Mouse (Mus musculus): Measurements from ENCODE around the gene Inka1. TPM values are rescaled to one million over a fixed set of nuclear protein-coding genes. Genes with fewer than 3 reads are reported as not detected.

Inka1 gene
- total and polyA plus RNA-seq, 3 experiments = 4.8 to 12.6 (median 8.3) TPM

DNA sequence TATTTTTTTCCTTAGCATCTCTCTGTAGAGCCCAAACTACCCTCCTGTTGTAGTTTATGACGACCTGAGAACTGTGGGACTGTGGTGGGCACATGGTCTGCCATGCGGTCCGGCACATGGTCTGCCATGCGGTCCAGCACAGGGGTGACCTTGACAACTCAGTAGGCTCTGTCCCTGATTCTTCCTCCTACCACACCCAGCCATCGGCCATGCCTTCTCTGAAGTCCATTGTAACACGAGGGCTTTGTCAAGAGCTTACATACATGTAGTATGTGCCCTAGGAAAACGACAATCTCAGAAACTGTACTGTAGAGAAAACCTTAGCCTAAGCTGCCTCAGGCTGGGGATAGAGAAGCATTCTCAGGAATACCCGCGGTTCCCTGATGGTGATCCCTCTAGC lies 21.0 kb downstream of the Inka1 start:
- peaks cover 13% of the 10 kb centered on the region for H3K4me1 ChIP-seq (ENCODE audit: control insufficient read depth, insufficient read depth, low read length)
- DNase-seq = no peak
- no peak overlapping the region for H3K4me3 ChIP-seq
- no peaks in the 10 kb centered on the region for H3K36me3 ChIP-seq (ENCODE audit: control insufficient read depth, insufficient read depth, low read length)
- H3K27ac ChIP-seq = no peak overlapping the region; the same call in 1 of the 2 replicates
- intact Hi-C loops (cut with DNase I) = loop anchor here (5.0 kb wide), 1 partner anchor 38 kb away; the partner anchor contains the start of gene Ip6k1
- H3K27me3 ChIP-seq (ENCODE audit: control insufficient read depth, insufficient read depth, low read length) = no peaks in the 10 kb centered on the region
- H3K9ac ChIP-seq (ENCODE audit: low read depth, low read length) = no peak overlapping the region
- 81% methylated on average over 9 of the region's 9 CpGs for WGBS
- H3K79me2 ChIP-seq (replicated peaks; ENCODE audit: control insufficient read depth, insufficient read depth, low read length) = no peaks in the 10 kb centered on the region
- TF ChIP-seq EP300 (IDR thresholded peaks at IDR 0.05; ENCODE audit: insufficient read depth, low read depth, low read length) = no peak

DNA sequence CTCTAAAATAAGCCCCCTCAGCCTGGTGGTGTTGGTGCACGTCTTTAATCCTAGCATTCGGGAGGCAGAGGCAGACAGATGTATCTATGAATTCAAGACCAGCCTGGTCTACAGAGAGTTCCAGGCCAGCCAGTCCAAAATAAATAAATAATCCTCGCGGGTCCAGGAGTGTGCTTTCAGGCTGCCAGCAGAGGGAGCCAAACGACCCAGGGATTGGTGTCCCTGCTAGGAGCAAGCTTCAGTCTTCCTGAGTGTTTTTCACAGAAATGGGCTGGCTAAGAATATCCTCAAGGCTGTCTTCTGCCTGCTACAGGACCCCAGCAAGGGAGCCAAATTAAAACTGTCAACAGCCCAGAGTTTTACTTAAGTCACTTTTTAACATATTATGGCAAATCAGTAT lies 22.0 kb downstream of the Inka1 start:
- H3K27ac ChIP-seq = peak overlapping the region; percentile 45; the same call in 1 of the 2 replicates

DNA sequence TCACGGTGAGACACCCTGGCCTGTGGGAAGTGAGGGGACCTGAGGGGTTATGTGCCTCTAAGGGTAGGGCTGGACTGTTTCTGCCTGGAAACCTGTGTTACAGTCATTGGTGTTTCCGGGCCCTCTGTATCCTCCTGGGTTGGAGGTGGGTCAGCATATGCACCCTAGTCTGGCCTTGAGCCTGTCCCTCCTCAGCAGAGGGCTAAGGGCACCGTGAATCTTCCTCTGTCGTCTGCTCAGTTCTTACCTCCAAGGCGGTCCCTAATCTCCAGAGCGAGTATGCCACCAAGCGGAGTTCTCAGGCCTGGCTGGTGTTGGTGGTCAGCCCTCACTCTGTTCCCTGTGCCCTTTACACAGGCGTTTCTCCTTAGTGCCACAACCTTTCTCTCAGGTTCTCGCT lies 22.8 kb downstream of the Inka1 start:
- no peak for DNase-seq
- H3K36me3 ChIP-seq (ENCODE audit: control insufficient read depth, insufficient read depth, low read length) = no peaks in the 10 kb centered on the region
- H3K4me3 ChIP-seq = no peak overlapping the region
- H3K27ac ChIP-seq = no peak overlapping the region
- no peaks in the 10 kb centered on the region for H3K79me2 ChIP-seq (replicated peaks; ENCODE audit: control insufficient read depth, insufficient read depth, low read length)
- 96% methylated on average over 9 of the region's 9 CpGs for WGBS
- intact Hi-C loops (cut with DNase I) = loop anchor here (1.0 to 5.0 kb wide), 5 partner anchors 23 to 105 kb away; partner anchors contain the start of genes Amigo3 and Ip6k1
- H3K27me3 ChIP-seq (ENCODE audit: control insufficient read depth, insufficient read depth, low read length) = no peaks in the 10 kb centered on the region
- peaks cover 13% of the 10 kb centered on the region for H3K4me1 ChIP-seq (ENCODE audit: control insufficient read depth, insufficient read depth, low read length)
- TF ChIP-seq EP300 (IDR thresholded peaks at IDR 0.05; ENCODE audit: insufficient read depth, low read depth, low read length) = no peak
- TF ChIP-seq POLR2A (IDR thresholded peaks at IDR 0.05; ENCODE audit: insufficient read depth, low read depth, low read length) = no peak
- TF ChIP-seq CTCF (IDR thresholded peaks at IDR 0.05) = no peak
- H3K9ac ChIP-seq (ENCODE audit: low read depth, low read length) = no peak overlapping the region

More for the DNA sequence above, 22.0 kb downstream of the Inka1 start:
- no peak overlapping the region for H3K9ac ChIP-seq (ENCODE audit: low read depth, low read length)
- H3K4me1 ChIP-seq (ENCODE audit: control insufficient read depth, insufficient read depth, low read length) = peaks cover 13% of the 10 kb centered on the region
- 8% methylated on average over 5 of the region's 5 CpGs for WGBS
- TF ChIP-seq POLR2A (IDR thresholded peaks at IDR 0.05; ENCODE audit: insufficient read depth, low read depth, low read length) = 0 out of 2 replicates have a peak, but pooled peaks have one; percentile 36
- peak; percentile 99 for TF ChIP-seq EP300 (IDR thresholded peaks at IDR 0.05; ENCODE audit: insufficient read depth, low read depth, low read length)
- peak; percentile 99 for TF ChIP-seq CTCF (IDR thresholded peaks at IDR 0.05)
- no peaks in the 10 kb centered on the region for H3K27me3 ChIP-seq (ENCODE audit: control insufficient read depth, insufficient read depth, low read length)
- peak; percentile 80 to 81 for DNase-seq
- no peaks in the 10 kb centered on the region for H3K79me2 ChIP-seq (replicated peaks; ENCODE audit: control insufficient read depth, insufficient read depth, low read length)
- no peaks in the 10 kb centered on the region for H3K36me3 ChIP-seq (ENCODE audit: control insufficient read depth, insufficient read depth, low read length)
- H3K4me3 ChIP-seq = no peak overlapping the region
- intact Hi-C loops (cut with DNase I) = loop anchor here (1.0 to 5.0 kb wide), 5 partner anchors 23 to 105 kb away; partner anchors contain the start of genes Amigo3 and Ip6k1

DNA sequence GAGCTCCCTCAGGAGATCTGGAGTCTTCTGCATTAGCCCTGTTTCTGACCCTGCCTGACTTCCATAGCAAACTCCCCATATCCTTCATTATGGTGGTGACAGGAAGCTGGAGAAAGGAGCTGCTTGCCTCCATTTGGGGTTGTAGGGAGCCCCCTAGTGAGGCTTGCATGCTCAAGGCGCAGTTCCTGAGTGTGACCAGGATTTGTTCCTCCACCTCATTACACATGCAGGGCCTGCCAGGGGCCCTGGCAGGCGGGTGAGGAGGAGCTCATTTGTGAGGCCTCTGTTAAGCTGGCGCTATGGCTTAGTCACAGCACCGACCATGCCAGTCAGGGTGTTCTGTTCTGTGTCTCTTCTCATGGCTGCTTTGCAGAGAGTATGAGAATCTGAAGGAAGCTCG lies 23.8 kb downstream of the Inka1 start:
- intact Hi-C loops (cut with DNase I) = loop anchor here (2.0 to 5.0 kb wide), 2 partner anchors 40 to 57 kb away; partner anchors contain the start of gene Ip6k1
- no peaks in the 10 kb centered on the region for H3K36me3 ChIP-seq (ENCODE audit: control insufficient read depth, insufficient read depth, low read length)
- 45% methylated on average over 5 of the region's 5 CpGs for WGBS
- H3K27me3 ChIP-seq (ENCODE audit: control insufficient read depth, insufficient read depth, low read length) = no peaks in the 10 kb centered on the region
- no peak overlapping the region for H3K4me3 ChIP-seq
- TF ChIP-seq POLR2A (IDR thresholded peaks at IDR 0.05; ENCODE audit: insufficient read depth, low read depth, low read length) (no peak), CTCF (IDR thresholded peaks at IDR 0.05) (peak; percentile 55)
- H3K9ac ChIP-seq (ENCODE audit: low read depth, low read length) = no peak overlapping the region
- H3K27ac ChIP-seq = no peak overlapping the region
- peak in 1 of 2 experiments; percentile 31 for DNase-seq
- H3K4me1 ChIP-seq (ENCODE audit: control insufficient read depth, insufficient read depth, low read length) = peaks cover 10% of the 10 kb centered on the region
- no peaks in the 10 kb centered on the region for H3K79me2 ChIP-seq (replicated peaks; ENCODE audit: control insufficient read depth, insufficient read depth, low read length)

DNA sequence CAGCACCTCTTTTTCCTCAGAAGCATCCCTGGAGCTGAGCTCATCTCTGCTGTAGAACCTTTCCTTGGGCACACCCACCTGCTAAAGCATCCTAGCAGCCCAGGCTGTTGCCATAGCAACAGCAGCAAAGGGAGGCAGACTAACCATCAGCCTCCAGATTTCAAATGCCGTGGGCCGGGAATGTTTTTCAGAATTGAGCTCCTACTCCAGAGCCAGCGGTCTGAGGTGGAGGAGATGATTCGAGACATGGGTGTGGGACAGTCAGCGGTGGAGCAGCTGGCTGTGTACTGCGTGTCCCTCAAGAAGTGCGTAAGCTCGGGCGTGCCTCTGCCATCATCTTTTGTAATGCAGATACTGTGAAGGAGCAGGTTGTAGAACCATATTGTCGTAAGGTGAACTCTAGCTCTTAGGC lies 24.3 kb downstream of the Inka1 start:
- no peaks in the 10 kb centered on the region for H3K27me3 ChIP-seq (ENCODE audit: control insufficient read depth, insufficient read depth, low read length)
- intact Hi-C loops (cut with DNase I) = loop anchor here (5.0 kb wide), 1 partner anchor 41 kb away; the partner anchor contains the start of gene Ip6k1
- 89% methylated on average over 10 of the region's 10 CpGs for WGBS

DNA sequence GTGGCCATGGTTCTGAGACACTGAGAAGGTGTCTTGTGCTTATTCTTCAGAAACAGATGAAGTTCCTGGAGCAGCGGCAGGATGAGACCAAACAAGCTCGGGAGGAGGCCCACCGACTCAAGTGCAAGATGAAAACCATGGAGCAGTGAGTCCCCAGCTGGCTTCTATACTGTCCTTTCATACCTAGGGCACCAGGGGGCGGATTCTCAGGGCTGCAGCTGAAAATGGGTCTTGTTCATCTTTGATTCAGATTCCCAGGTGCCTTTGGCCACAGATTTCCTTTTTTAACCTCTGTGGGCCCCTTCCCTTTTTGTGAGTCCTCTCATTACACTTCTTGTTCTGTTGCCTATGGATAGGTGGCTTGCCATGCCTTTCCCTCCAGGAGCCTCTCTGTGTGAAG lies 24.8 kb downstream of the Inka1 start:
- 79% methylated on average over 4 of the region's 4 CpGs for WGBS
- no peak for DNase-seq
- H3K36me3 ChIP-seq (ENCODE audit: control insufficient read depth, insufficient read depth, low read length) = no peaks in the 10 kb centered on the region
- TF ChIP-seq CTCF (IDR thresholded peaks at IDR 0.05) (peak; percentile 31), POLR2A (IDR thresholded peaks at IDR 0.05; ENCODE audit: insufficient read depth, low read depth, low read length) (no peak), EP300 (IDR thresholded peaks at IDR 0.05; ENCODE audit: insufficient read depth, low read depth, low read length) (no peak)
- intact Hi-C loops (cut with DNase I) = loop anchor here (5.0 kb wide), 1 partner anchor 41 kb away; the partner anchor contains the start of gene Ip6k1
- H3K79me2 ChIP-seq (replicated peaks; ENCODE audit: control insufficient read depth, insufficient read depth, low read length) = no peaks in the 10 kb centered on the region
- H3K27me3 ChIP-seq (ENCODE audit: control insufficient read depth, insufficient read depth, low read length) = no peaks in the 10 kb centered on the region
- no peak overlapping the region for H3K27ac ChIP-seq
- H3K4me3 ChIP-seq = no peak overlapping the region
- H3K9ac ChIP-seq (ENCODE audit: low read depth, low read length) = no peak overlapping the region
- H3K4me1 ChIP-seq (ENCODE audit: control insufficient read depth, insufficient read depth, low read length) = peaks cover 4% of the 10 kb centered on the region

More for the DNA sequence above, 24.3 kb downstream of the Inka1 start:
- no peak for DNase-seq
- no peaks in the 10 kb centered on the region for H3K79me2 ChIP-seq (replicated peaks; ENCODE audit: control insufficient read depth, insufficient read depth, low read length)
- H3K9ac ChIP-seq (ENCODE audit: low read depth, low read length) = no peak overlapping the region
- H3K36me3 ChIP-seq (ENCODE audit: control insufficient read depth, insufficient read depth, low read length) = no peaks in the 10 kb centered on the region
- H3K4me1 ChIP-seq (ENCODE audit: control insufficient read depth, insufficient read depth, low read length) = peaks cover 6% of the 10 kb centered on the region
- TF ChIP-seq EP300 (IDR thresholded peaks at IDR 0.05; ENCODE audit: insufficient read depth, low read depth, low read length) (no peak), CTCF (IDR thresholded peaks at IDR 0.05) (no peak), POLR2A (IDR thresholded peaks at IDR 0.05; ENCODE audit: insufficient read depth, low read depth, low read length) (no peak)
- no peak overlapping the region for H3K27ac ChIP-seq
- no peak overlapping the region for H3K4me3 ChIP-seq

Measured in heart, adult 2 months (tissue).